Mouse (Mus musculus) adrenal gland, postnatal 36 days (tissue): Measurements from ENCODE around the gene Dhrs13. TPM values are rescaled to one million over a fixed set of nuclear protein-coding genes. Genes with fewer than 3 reads are reported as not detected.
"Not testable (repeated sequence)": the region's sequence is repeated elsewhere in the genome, so short reads cannot be mapped to it uniquely, and the experiment has no call there.

Experiments used
- DNase-seq, 2 experiments: peaks; one replicate each; pipeline ENCODE4 v3.0.0; 2021; ENCODE audit warnings: mixed read lengths in 1 of 2
- total RNA-seq, 2 experiments: library from RNA; stranded (reverse); gene quantifications; 2 replicates each; pipeline ENCODE4 v1.2.3; 2021

Dhrs13 gene
- total RNA-seq, 2 experiments from 2014 or later = 12.1 to 15.2 TPM

DNA sequence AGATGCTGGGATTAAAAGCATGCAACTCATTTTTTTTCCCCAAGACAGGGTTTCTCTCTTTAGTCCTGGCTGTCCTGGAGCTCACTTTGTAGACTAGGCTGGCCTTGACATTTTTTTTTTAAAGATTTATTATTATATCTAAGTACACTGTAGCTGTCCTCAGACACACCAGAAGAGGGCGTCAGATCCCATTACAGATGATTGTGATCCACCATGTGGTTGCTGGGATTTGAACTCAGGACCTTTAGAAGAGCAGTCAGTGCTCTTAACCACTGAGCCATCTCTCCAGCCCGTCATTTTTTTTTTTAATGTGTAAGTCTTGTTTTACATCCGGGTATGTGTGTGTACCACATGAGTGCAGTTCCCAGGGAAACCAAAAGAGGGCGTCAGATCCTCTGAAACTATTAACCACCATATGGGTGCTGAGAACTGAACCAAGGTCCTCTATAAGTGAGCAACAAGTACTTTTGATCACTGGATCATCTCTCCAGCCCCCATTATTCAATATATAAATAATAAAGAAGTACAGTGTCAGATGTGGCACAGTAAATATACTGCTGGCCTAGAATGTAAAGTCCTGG is 10.3 kb downstream of the Dhrs13 start:
- not testable (repeated sequence) for DNase-seq

DNA sequence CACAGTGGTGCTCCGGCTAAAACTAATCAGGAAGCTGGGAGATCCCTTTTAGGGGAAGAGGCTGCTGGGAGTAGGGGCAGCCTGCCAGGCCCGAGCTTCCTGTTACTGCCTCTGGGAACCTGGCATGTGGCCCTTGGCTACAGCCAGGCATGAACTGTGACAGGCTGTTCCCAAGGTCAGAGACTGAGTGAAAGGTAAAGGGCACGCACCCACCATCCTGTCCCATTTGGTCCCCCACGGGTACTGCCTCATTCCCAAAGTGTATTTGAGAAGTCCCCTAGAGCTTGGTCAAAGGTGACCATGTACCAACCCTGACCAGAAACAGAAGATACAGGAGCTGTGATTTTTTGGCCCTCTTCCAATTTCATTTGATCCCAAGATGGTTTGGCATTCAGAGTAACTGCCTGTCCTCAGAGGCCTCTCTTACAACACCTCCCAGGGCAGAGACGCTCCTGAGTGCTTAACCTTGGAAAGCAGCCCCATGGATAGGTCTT is 12.7 kb downstream of the Dhrs13 start:
- peak; percentile 93 to 94 for DNase-seq

DNA sequence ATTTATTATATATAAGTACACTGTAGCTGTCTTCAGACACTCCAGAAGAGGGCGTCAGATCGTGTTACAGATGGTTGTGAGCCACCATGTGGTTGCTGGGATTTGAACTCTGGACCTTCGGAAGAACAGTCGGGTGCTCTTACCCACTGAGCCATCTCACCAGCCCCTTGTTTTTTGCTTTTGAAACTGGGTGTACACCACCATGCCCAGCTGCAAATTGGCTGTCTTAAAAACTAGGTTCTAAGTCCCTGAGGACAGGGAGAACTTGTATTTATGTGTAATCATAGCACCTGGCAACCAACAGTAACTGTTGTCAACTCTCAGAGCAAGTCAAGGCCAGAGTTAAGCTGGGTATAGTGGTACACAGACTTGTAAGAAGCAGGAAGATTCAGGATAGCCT is 16.6 kb downstream of the Dhrs13 start:
- not testable (repeated sequence) for DNase-seq

DNA sequence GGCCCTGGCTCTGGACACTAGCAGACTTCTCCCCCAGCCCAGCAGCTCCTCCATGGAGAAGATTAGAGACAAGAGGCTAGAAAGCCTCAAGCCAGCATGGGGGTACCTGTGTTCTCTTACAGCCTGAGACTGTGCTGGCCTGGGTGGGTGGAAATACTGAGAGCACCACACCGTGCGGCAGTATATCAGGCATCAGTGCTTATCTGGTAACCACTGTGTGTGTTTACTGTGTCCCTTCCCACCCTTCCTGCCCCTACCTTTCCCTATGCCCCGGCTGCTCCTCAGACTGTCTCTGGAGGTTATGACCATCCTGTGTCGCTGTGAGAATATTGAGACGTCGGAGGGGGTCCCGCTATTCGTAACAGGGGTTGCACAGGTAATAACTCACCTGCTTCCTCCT is 21.0 kb downstream of the Dhrs13 start:
- DNase-seq = no peak

DNA sequence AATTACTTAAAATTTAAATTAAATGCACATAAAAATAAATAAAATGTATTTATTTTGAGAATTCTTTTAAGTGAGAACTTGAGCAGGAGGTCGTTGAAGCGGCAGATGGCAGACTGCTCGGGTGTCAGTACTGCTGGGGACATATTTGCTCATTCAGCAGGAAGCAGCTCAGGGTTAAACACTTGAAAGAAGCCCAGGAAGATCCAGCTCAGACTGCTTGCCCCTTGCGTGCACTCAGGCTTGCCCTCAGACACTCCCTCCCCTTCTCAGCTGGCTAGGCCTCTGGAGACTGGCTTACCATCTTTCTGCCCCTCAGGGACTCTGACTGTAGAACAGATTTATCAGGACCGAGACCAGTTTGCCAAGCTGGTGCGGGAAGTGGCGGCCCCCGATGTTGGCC is 24.9 kb downstream of the Dhrs13 start:
- no peak for DNase-seq

DNA sequence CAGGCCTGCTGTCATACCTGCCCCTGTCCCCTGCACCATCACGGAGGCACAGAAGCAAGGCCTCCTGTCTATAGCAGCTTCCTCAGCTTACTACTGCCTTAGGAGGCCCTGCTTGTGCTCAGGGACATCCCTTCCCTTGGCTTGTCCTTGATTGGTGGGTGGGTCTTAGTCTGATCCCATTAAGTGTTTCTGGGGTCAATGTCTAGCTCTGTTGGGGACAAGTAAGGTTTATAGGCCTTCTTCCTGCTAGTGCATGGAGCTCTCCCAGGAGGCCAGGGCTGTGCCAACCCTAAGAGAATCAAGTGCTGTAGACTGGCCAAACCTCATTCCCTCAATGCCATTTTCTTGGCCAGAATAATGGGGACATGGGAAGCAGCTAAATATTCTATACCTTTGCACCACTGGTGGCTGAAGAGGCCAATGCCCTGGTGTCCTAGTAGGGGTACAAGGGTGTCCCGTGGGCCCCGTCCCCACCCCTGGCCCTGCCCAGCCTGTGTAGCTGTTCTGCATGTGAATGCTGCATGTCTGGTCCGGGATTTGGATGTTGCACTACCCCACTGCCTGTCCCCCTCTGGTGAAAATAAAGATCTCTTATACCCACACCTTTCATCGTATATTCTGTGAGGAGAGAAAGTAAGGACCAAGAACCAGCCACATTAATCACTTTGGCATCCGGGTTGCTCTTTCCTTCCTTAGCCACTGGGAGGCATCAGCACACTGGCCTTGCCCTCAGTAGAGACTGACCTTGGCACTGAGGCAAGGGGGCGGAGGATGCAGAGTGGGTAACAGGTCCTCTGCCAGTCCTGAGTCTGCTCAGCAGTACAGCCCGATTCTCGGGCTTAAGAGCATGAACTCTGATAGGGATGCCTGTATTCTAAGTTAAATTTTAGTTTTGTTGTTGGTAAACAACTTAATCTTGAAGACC is 28.0 kb downstream of the Dhrs13 start:
- peak; percentile 90 to 91 for DNase-seq

DNA sequence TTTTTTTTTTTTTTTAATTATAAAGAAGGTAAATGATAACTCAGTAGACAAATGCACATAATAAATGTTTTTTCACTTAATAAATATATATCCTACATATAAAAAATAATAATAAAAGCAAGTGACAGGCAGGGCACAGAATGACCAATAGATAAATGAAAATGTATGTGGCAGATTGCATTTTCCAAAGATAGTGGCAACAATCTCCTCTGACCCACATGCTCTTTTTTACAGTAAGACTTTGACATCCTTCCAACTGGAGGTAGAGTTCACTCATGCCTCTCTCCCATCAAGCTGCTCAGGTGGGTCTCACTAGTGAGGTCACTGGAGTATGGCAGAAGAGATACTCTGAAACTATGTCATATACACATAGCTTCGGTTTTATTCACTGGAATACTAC is 30.5 kb downstream of the Dhrs13 start:
- DNase-seq = no peak

DNA sequence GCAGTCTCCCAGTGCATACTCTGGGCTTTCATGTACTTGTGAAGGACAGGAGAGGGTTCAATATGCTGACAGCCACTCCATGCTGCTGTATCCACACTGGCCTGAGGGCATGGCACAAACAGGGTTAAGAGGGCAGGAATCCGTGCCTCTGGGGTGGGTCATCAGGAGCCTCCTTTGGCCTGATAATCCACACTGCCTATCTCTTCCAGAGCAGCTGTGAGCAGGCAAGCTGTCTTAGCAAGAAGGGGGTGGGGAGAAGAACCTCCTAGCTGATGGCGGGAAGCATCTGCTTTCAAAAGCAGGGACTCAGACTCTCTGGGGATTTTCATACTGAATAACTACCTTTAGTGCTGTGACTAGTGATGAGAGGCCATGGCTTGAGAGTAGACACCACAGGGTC is 33.8 kb downstream of the Dhrs13 start:
- no peak for DNase-seq

DNA sequence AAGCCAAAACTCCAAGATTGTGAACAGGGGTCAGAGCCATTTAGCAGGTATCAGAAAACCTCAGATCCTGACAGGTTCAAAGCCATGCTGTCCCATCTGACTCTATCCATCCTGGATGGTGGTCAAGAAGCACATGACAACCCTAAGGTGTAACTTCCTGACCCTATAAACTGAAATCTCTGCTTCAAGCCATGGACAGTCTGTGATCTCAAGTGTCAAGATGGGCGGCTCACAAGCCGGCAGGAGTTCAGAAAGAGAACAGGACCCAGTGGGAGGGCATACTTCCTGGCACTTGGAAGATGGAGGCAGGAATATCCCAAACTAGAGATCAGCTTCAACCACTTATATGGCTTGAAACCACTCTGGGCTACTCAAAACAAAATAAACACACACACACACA is 34.6 kb downstream of the Dhrs13 start:
- DNase-seq = no peak

DNA sequence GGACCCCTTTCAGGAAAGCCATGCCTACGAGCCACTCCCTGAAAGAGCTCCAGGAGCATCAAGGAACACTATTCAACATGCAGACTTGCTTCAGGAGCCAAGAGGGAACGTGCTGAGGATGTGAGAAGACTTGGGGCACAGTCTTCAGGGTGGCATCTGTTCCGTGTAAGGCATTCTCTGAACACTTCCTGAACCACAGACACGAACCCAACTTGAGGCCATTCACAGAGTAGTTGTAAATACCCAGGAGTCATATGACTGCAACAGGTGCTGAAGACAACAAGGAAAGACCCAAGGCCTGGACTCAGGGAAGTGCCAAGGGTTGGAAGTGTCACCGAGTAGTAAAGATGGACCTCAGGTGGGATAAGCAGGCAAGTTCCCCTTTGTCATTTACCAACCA is 35.5 kb downstream of the Dhrs13 start:
- DNase-seq = no peak

DNA sequence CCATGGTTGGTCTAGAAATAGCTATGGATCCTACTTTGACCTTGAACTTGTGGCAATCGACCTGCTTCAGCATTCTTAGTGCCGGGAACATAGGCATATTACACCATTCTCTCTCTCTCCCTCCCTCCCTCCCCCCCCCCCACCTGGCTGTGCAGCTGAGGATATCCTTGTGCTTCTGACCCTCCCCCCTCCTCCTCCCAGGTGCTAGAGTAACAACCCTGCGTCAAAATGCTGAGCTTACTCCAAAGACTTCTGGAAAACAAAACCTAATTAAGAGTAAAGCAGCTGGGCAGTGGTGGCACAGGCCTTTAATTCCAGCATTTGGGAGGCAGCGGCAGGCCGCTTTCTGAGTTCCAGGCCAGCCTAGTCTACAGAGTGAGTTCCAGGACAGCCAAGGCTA is 37.0 kb downstream of the Dhrs13 start:
- no peak for DNase-seq

DNA sequence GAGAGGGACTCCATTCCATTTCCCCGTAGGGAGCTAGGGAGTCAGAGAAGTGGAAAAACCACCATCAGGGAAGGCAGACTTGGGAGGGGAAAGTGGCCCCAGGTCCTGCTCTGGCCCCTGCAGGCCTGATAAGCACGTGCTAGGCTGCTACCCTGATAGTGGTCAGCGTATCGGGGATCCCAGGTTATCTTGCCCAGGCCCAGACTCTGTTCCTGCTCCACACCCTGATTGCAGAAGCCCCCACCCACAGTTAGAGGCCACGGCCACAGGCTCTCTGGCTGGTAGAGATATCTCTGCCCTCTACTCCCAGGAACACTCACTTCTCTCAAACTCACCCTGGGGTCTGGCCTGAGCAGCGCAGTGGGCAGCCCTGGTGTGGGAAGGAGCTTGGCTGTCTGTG is 37.6 kb downstream of the Dhrs13 start:
- no peak for DNase-seq

DNA sequence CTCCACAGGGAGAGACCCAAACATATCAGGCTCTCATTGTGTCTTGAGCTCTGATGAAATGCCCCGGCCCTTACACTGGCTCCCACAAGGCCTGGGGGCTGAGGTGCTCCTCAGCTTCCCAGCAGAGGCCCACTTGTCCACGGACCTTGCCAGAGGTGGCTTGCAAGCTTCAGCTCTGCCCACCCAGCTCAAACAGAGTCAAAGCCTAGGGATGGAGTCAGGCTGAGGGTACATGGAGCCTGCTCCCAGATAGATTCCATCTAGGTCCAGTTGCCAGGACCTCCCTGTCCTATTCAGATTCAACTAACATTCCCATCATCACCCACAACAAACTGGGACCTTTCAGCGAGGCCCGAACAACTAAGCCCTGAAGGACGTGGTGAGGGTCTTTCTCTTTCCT is 39.9 kb downstream of the Dhrs13 start:
- DNase-seq = no peak

DNA sequence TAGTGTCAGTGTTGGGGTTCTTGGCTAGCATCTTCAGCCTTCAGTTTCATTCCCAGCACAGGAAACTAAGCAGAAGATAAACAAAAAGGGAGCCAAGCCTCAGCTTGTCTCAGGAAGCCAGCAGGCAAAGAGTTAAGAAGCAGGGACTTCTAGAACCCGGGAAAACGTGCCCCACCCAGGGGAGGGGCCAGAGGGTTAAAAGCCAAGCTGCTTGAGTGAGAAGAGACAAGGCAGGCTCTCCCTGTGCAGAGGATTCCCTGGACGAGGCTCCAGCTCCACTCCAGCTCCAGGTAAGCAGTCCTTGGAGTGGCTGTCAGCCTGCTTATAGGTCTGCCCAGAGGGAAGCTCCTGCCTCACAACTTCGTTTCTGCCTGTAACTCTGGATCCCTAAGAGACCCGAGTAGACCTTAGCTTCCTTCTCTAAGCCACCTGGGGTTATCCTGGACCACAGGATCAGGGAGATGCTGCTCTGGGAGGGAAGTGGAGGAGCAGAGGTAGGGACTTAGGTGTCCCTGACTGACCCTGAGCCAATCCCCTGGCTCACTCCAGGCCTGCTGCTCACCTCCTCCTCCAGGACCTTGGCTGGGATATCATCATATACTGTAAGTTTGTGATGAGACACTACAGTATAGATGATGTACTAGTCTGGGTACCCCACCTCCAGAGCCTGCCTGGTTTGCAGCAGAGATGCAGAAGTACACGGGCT is 40.5 kb downstream of the Dhrs13 start:
- DNase-seq = no peak

DNA sequence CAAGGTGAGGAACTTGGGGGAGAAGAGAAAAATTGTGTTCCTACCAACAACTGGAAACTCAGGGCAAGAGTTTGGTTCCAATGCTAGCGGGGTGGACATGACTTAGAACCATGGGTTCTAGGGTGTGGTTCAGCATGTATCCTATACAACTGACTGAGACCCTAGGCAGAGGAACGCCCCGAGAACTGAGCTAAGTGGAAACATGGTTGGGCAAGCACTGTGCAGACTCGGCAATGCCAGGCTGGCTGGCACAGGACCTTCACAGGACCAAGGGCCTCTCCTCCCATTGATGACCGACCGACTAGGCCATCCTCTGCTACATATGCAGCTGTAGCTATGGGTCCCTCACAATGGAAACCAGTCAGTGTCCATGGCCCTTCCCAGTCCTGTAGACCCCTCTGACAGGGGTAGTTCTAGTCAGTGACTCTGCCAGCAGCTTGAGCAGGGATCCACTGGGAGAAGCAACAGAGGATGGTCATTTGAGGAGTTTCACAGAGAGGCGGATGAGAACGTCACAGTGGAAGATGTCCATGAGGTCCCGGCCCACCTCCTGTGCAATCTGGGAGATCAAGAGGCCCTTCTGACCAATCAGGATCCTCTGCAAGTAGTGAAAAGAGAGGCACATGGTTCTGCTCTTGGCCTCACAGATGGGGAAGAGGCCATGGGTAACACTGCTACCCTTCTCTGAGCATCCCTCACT is 41.6 kb downstream of the Dhrs13 start:
- DNase-seq = no peak

DNA sequence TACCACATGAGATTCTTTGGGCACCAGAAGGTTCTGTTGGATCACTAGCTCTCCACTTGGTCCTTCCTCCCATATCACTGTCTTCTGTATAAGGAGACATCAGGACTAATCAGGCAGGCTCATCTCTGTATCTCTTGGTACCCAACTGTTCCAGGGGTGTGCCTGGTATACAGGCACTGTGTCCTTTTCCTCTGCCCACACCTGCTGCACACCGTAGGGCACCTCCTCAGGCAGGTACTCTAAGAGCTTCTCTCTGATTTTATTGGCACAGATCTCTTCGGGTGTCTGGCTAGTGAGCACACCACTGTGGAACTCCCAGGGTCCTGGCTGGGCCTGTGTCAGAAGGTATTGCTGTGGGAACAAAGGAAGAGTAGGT is 42.2 kb downstream of the Dhrs13 start:
- no peak for DNase-seq

DNA sequence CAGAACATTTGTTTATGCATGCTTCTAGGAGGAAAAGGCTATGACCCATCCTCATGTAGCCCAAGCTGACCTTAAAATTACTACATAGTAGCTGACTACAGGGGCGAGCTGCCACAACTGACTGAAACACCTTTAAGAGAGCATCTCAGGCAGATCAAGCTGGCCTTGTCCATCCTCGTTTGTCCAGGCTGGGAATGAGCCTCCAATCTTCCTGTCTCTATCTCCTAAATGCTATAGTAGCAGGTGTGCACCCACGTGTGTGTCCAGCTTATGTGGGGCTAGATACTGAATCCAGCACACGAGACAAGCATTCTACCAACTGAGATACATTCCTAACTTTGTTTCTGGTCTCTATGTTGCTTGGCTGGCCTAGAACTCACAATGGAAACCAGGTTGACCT is 42.6 kb downstream of the Dhrs13 start:
- DNase-seq = no peak

DNA sequence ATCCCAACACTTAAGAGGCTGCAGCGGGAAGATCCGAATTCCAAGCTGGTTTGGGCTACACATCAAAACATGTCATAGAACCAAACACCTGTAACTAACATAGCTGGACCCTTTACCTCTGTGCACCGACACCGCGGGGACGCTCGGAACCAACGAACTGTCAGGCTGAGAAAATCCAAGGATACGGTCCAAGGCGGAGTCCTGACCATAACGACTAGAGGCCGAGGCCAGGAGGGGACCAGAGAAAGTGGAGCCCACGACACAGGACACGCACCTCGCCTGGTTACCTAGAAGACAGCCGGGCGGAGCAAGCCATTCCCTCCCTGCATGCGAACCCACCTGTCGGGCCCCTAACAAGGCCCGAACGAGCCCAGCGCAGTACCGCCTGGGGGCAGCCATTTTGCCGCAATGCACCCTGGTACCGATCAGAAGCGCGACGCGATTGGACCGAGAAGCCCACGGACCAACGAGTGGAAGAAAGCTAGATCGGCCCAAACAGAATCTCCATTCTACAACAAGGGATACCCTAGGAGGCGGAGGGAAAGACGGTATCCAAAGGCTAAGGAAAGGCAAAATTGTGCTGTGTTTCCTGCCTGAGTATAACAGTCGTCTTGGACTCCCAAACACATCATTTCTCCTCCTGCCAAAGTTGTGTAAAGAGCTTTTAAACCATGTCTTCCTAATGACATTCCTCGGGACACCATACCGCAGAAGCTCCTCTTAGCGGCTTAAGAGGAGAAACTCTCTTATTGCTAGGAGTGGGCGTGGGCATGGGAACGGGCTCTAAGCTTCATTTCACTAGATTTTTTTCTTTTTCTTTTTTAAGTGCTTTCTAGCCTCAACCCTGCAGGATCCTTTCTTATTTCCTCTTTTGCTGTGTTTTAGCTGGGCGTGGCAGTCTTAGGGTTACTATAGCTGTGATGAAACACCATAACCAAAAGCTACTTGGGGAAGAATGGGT is 48.2 kb downstream of the Dhrs13 start, which contains the start of gene Eral1:
Eral1 (minus strand) TSS at position 423 of the 961 bp plus-strand sequence.
- peak; percentile 89 to 90 for DNase-seq

DNA sequence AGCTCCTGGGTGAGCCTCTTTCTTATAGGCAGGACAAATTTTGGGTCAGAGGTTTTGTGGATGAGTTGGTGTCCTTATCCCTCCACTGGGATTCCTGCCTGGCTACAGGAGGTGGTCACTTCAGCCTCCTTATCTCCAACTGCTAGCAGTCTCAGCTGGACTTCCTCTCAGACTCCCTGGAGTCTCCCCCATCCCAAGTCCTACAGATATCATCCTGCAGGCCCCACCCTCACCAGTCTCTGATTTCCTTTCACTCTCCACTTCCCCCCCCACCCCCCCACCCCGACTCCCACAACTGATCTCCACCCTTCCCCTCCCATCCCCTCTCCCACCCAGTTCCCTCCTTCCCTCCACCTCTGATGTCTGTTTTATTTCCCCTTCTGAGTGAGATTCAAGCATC is 51.5 kb downstream of the Dhrs13 start:
- DNase-seq = no peak

DNA sequence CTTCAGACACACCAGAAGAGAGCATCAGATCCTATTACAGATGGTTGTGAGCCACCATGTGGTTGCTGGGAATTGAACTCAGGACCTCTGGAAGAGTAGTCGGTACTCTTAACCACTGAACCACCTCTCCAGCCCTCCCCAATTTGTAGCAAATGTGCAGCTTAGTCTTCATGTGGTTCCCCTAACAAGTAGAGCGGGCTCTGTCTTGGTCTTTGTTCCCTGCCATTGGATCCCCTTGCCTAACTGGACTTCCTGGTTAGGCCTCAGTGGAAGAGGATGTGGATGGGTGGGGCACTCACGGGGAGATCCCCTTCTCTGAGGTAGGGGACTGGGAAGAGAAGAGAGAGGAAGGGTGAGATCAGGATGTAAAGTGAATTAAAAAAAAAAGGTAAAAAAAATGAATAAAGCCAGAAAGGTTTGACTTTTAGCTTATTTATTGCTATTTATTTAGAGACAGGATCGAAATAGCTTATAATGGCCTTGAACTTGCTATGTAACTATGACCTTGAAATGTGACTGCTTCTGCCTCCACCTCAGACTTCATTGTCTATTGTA is 54.9 kb downstream of the Dhrs13 start:
- no peak for DNase-seq
